Mouse (Mus musculus) forebrain, embryonic 12.5 days (tissue): ENCODE data around the gene Mrpl38. TPM values are rescaled to one million over a fixed set of nuclear protein-coding genes. Genes with fewer than 3 reads are reported as not detected.
"Not testable (repeated sequence)": the region's sequence is repeated elsewhere in the genome, so short reads cannot be mapped to it uniquely, and the experiment has no call there.

Experiments used
- ATAC-seq: fragments of 200-750 bp; cut with Nextera tagmentation; 2 replicates; pipeline ENCODE4 v1.8.0; 2017; ENCODE audit warnings: moderate TSS enrichment; ENCODE audit not compliant: low FRiP score
- H3K27ac ChIP-seq: fragments of 300-500 bp; sonication (generic); 2 replicates; pipeline ENCODE4 v1.5.1; 2016; ENCODE audit warnings: mild to moderate bottlenecking
- H3K27me3 ChIP-seq: fragments of 300-500 bp; sonication (generic); 2 replicates; pipeline ENCODE4 v1.6.1; 2016; ENCODE audit warnings: mild to moderate bottlenecking
- H3K36me3 ChIP-seq: fragments of 300-500 bp; sonication (generic); replicated peaks from 2 replicates; pipeline ENCODE4 v1.6.1; 2016; ENCODE audit warnings: mild to moderate bottlenecking
- H3K4me1 ChIP-seq: fragments of 300-500 bp; sonication (generic); 2 replicates; pipeline ENCODE4 v1.6.1; 2016
- H3K4me2 ChIP-seq: fragments of 300-500 bp; sonication (generic); 2 replicates; pipeline ENCODE4 v1.6.1; 2016; ENCODE audit warnings: mild to moderate bottlenecking, moderate library complexity
- H3K4me3 ChIP-seq: fragments of 300-500 bp; sonication (generic); replicated peaks from 2 replicates; pipeline ENCODE4 v1.5.1; 2016; ENCODE audit warnings: mild to moderate bottlenecking
- H3K9ac ChIP-seq: fragments of 300-500 bp; sonication (generic); 2 replicates; pipeline ENCODE4 v1.6.1; 2016; ENCODE audit warnings: mild to moderate bottlenecking
- H3K9me3 ChIP-seq: fragments of 300-500 bp; sonication (generic); 2 replicates; pipeline ENCODE4 v1.6.1; 2016
- WGBS: fragments of 180-500 bp; shearing (Covaris S2); methylation state at CpG from one replicate; pipeline ENCODE4 v1.1.7; 2016; 5-methylcytosine and 5-hydroxymethylcytosine counted together
- polyA plus RNA-seq: library from polyadenylated mRNA; unstranded; fragments of >200 nt; fragmentation: Nextera tagmentation; extraction: Ambion mirVana; gene quantifications from 2 replicates; pipeline ENCODE4 v1.2.1, GENCODE M21; 2016

Mrpl38 gene
- polyA plus RNA-seq, 1 experiment from 2014 or later, result 90.5 TPM

- not testable (repeated sequence) for H3K9ac ChIP-seq, H3K4me1 ChIP-seq, H3K9me3 ChIP-seq, H3K27me3 ChIP-seq, H3K4me3 ChIP-seq, H3K4me2 ChIP-seq, H3K36me3 ChIP-seq, H3K27ac ChIP-seq, ATAC-seq
- WGBS, result 91% methylated on average over 8 of the region's 8 CpGs
Measured at GRCm38 (mm10) chr11:116121731-116122245, 16.9 kb downstream of the Mrpl38 start.

- ATAC-seq, result no peak
Measured at GRCm38 (mm10) chr11:116117819-116118218, 20.8 kb downstream of the Mrpl38 start.

GRCm38 (mm10) chr11:116117241-116117640 lies 21.4 kb downstream of the Mrpl38 start:
- ATAC-seq, result no peak
- WGBS, result 73% methylated on average over 12 of the region's 12 CpGs
- H3K4me3 ChIP-seq, result no peak overlapping the region
- no peaks in the 10 kb centered on the region for H3K9me3 ChIP-seq
- no peak overlapping the region for H3K4me2 ChIP-seq
- H3K27ac ChIP-seq, result no peak overlapping the region
- peaks cover 10% of the 10 kb centered on the region for H3K4me1 ChIP-seq
- no peak overlapping the region for H3K9ac ChIP-seq
- H3K27me3 ChIP-seq, result peaks cover 4% of the 10 kb centered on the region
- no peaks in the 10 kb centered on the region for H3K36me3 ChIP-seq

More at GRCm38 (mm10) chr11:116117819-116118218, 20.8 kb downstream of the Mrpl38 start:
- H3K36me3 ChIP-seq, result no peaks in the 10 kb centered on the region
- no peak overlapping the region for H3K27ac ChIP-seq
- H3K9ac ChIP-seq, result no peak overlapping the region
- H3K4me1 ChIP-seq, result peaks cover 10% of the 10 kb centered on the region
- H3K9me3 ChIP-seq, result no peaks in the 10 kb centered on the region
- no peak overlapping the region for H3K4me2 ChIP-seq
- no peak overlapping the region for H3K4me3 ChIP-seq
- 0 out of 2 replicates have a peak, but pooled peaks cover under 1% of the 10 kb centered on the region for H3K27me3 ChIP-seq

DNA sequence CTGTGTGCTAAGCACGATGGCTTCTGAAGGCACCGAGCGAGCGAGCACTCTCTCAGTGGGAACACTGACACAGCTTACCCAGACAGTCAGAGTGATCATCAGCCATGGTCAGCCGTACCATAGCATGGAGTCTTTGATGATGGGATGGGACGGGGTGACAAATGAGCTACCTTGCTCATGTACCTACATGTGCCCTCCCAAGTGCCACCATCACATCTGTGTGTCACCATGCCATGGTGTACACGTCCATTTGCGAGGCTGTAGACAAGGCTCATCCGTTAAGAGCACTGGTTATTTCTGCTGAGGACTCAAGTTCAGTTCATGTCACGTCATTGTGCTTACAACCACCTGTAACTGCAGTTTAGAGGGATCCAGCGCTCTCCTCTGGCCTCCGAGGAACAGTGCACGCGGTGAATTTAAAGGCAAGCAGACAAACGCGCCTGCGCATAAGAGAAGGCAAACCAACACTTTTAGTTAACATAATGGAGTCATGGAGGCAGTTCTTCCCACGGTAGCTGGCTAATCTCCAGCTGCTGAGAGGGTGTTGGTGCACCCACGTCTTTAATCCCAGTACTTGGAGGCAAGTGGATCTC lies 27.0 kb downstream of the Mrpl38 start:
- WGBS, result 83% methylated on average over 19 of the region's 19 CpGs
- H3K4me1 ChIP-seq, result peaks cover 33% of the 10 kb centered on the region
- no peaks in the 10 kb centered on the region for H3K9me3 ChIP-seq
- peaks cover 60% of the 10 kb centered on the region for H3K27me3 ChIP-seq
- no peak for ATAC-seq
- H3K27ac ChIP-seq, result no peak overlapping the region
- no peak overlapping the region for H3K4me2 ChIP-seq
- H3K36me3 ChIP-seq, result no peaks in the 10 kb centered on the region
- no peak overlapping the region for H3K9ac ChIP-seq
- H3K4me3 ChIP-seq, result no peak overlapping the region

GRCm38 (mm10) chr11:116111067-116111466 lies 27.6 kb downstream of the Mrpl38 start:
- Histone ChIP-seq H3K36me3 (no peaks in the 10 kb centered on the region), H3K9me3 (no peaks in the 10 kb centered on the region), H3K4me1 (peaks cover 39% of the 10 kb centered on the region), H3K9ac (no peak overlapping the region), H3K27ac (no peak overlapping the region), H3K4me2 (no peak overlapping the region), H3K27me3 (peaks cover 66% of the 10 kb centered on the region), H3K4me3 (no peak overlapping the region)
- no peak for ATAC-seq
- WGBS, result 75% methylated on average over 4 of the region's 4 CpGs

GRCm38 (mm10) chr11:116110540-116110939 lies 28.1 kb downstream of the Mrpl38 start:
- Histone ChIP-seq H3K4me2 (peak overlapping the region; percentile 46), H3K9me3 (no peaks in the 10 kb centered on the region), H3K27me3 (peaks cover 71% of the 10 kb centered on the region), H3K27ac (no peak overlapping the region), H3K36me3 (no peaks in the 10 kb centered on the region), H3K9ac (no peak overlapping the region), H3K4me1 (peaks cover 42% of the 10 kb centered on the region), H3K4me3 (peak overlapping the region; percentile 38; the same call in 1 of the 2 replicates)
- ATAC-seq, result no peak
- 36% methylated on average over 10 of the region's 10 CpGs for WGBS

- ATAC-seq, result no peak
- Histone ChIP-seq H3K27ac (no peak overlapping the region), H3K9me3 (no peaks in the 10 kb centered on the region), H3K9ac (peak overlapping the region; percentile 29), H3K4me1 (peaks cover 42% of the 10 kb centered on the region), H3K4me2 (peak overlapping the region; percentile 46), H3K4me3 (peak overlapping the region; percentile 38), H3K36me3 (no peaks in the 10 kb centered on the region), H3K27me3 (peaks cover 75% of the 10 kb centered on the region)
- WGBS, result 3% methylated on average over 35 of the region's 35 CpGs
Measured at GRCm38 (mm10) chr11:116110131-116110530, 28.5 kb downstream of the Mrpl38 start.

DNA sequence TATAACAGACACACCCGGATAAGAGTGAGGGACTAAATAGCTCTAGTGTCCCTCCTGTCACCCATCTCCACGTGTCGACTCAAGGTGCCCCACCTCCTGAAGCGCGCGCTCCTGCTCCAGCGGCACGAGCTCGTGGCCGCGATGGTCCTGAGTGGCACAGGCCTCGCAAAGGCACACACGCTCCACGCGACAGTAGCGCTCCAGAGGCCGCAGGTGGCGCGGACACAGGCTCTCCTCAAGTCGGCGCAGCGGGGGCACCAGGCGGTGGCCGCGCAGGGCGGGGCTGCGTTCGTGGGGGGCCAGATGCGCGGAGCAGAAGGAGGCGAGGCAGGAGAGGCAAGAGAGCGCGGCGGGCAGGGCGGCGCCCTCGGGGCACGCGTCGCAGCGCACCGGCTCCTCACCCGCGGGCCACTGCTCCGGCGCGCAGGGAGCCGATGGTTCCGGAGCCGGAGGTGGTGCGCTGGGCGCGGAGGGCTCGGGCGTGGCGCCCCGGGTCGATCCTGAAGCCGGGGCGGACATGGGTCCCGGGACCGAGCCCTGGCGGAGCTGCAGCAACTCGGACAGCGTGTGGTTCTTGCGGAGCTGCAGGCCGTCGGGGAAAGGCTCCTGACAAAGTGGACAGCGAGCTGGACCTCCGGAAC lies 29.1 kb downstream of the Mrpl38 start:
- no peaks in the 10 kb centered on the region for H3K9me3 ChIP-seq
- H3K36me3 ChIP-seq, result no peaks in the 10 kb centered on the region
- 4% methylated on average over 60 of the region's 70 CpGs for WGBS
- peak overlapping the region; percentile 38 for H3K4me3 ChIP-seq
- ATAC-seq, result no peak
- no peak overlapping the region for H3K27ac ChIP-seq
- peaks cover 43% of the 10 kb centered on the region for H3K4me1 ChIP-seq
- H3K27me3 ChIP-seq, result peaks cover 79% of the 10 kb centered on the region
- H3K4me2 ChIP-seq, result peak overlapping the region; percentile 46
- peak overlapping the region; percentile 29 for H3K9ac ChIP-seq

- peak overlapping the region; percentile 4; the same call in 1 of the 2 replicates for H3K4me2 ChIP-seq
- H3K27ac ChIP-seq, result no peak overlapping the region
- no peak overlapping the region for H3K9ac ChIP-seq
- H3K4me3 ChIP-seq, result peak overlapping the region; percentile 38; the same call in 1 of the 2 replicates
- no peak for ATAC-seq
- WGBS, result 2% methylated on average over 23 of the region's 23 CpGs
- H3K36me3 ChIP-seq, result no peaks in the 10 kb centered on the region
- H3K9me3 ChIP-seq, result no peaks in the 10 kb centered on the region
- H3K4me1 ChIP-seq, result peaks cover 53% of the 10 kb centered on the region
- peaks cover 79% of the 10 kb centered on the region for H3K27me3 ChIP-seq
Measured at GRCm38 (mm10) chr11:116108464-116109137, 30.1 kb downstream of the Mrpl38 start.

DNA sequence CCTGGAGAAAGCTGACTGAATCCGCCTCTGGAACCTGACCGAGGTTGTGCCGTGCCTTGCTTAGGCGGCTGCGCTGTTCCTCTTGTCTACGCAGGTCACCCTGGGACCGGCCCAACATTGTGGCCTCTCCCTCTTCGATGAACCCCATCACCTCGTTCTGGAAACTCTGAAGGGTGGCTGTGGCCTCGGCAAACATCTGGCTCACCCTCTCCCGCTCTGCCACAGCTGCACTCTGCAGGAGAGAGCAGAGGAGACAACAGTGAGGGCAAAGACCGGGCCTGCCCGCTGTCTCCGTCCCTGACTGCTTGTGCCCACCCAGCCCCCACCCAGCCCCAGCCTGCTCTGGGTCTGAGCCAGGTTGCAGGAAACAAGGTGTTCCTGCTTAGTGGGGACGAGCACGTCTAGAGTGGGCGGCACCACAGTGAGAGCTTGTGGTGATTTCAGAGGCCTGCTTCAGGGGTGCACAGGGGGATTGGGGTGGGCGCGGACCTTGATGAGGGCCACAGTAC lies 30.8 kb downstream of the Mrpl38 start:
- H3K9ac ChIP-seq, result no peak overlapping the region
- no peak overlapping the region for H3K4me3 ChIP-seq

GRCm38 (mm10) chr11:116106963-116107776 lies 31.5 kb downstream of the Mrpl38 start:
- Histone ChIP-seq H3K36me3 (no peaks in the 10 kb centered on the region), H3K4me3 (no peak overlapping the region), H3K27ac (no peak overlapping the region), H3K4me2 (no peak overlapping the region), H3K9ac (0 out of 2 replicates have a peak overlapping the region, but pooled peaks have one; percentile 38), H3K9me3 (no peaks in the 10 kb centered on the region), H3K27me3 (peaks cover 74% of the 10 kb centered on the region), H3K4me1 (peaks cover 57% of the 10 kb centered on the region)
- ATAC-seq, result no peak
- 14% methylated on average over 14 of the region's 14 CpGs for WGBS

More for the DNA sequence above, 30.8 kb downstream of the Mrpl38 start:
- WGBS, result 4% methylated on average over 19 of the region's 19 CpGs
- Histone ChIP-seq H3K4me1 (peaks cover 54% of the 10 kb centered on the region), H3K9me3 (no peaks in the 10 kb centered on the region), H3K27ac (no peak overlapping the region), H3K4me2 (no peak overlapping the region), H3K36me3 (no peaks in the 10 kb centered on the region), H3K27me3 (peaks cover 78% of the 10 kb centered on the region)
- ATAC-seq, result no peak
